9 mouse cellular contexts compared by ENCODE assay signal in genomic region chr5:146385989-146386388, GRCm38 (mm10). TPM values are rescaled to one million over a fixed set of nuclear protein-coding genes. Genes with fewer than 3 reads are reported as not detected.
DNase-seq lines count a peak whose midpoint lies in the region; ATAC-seq and TF ChIP-seq lines count a peak whose summit lies in the region.
"Had no signal": no experiment of that assay in that cellular context is flagged by ENCODE, and none has a peak within 500 bp of the region (broad histone marks: within the 10 kb centered on the region; RNA-seq: fewer than 3 reads in every experiment).

No protein-coding gene starts in this region.

- ATAC-seq in lung, embryonic 15.5 days (ENCODE audit: borderline replicate concordance, extremely low read depth, low FRiP score, low TSS enrichment): no peak
- ATAC-seq in limb, embryonic 11.5 days (ENCODE audit: insufficient number of reproducible peaks, low FRiP score, low TSS enrichment, low read depth): no peak
- ATAC-seq in stomach, embryonic 16.5 days (ENCODE audit: insufficient read depth, low FRiP score): no peak

- no peak for TF ChIP-seq CTCF in embryonic fibroblast, embryonic 13.5 days (IDR thresholded peaks at IDR 0.05; ENCODE audit: borderline replicate concordance, insufficient read depth, low read length)

- DNase-seq in lung, postnatal 25 days (ENCODE audit: low spot score): no peak
- peak; percentile 23 for DNase-seq in limb, embryonic 11.5 days (ENCODE audit: low spot score)
- no peak for DNase-seq in thymus, postnatal 36 days
- no peak for DNase-seq in cerebellum, postnatal 10 days
- DNase-seq: kidney, postnatal 14 days had no signal

- 19% methylated on average over 13 of the region's 13 CpGs for WGBS in lung, embryonic 15.5 days
- 17% methylated on average over 13 of the region's 13 CpGs for WGBS in limb, embryonic 11.5 days
- 21% methylated on average over 13 of the region's 13 CpGs for WGBS in stomach, embryonic 16.5 days

- H3K36me3 ChIP-seq in lung, embryonic 15.5 days: no peaks in the 10 kb centered on the region
- H3K36me3 ChIP-seq in limb, embryonic 11.5 days (ENCODE audit: control insufficient read depth, insufficient read depth, low read length): no peaks in the 10 kb centered on the region
- no peaks in the 10 kb centered on the region for H3K36me3 ChIP-seq in stomach, embryonic 16.5 days (ENCODE audit: control insufficient read depth, insufficient read depth, low read length)

- H3K9ac ChIP-seq in lung, embryonic 15.5 days: no peak overlapping the region
- H3K9ac ChIP-seq in limb, embryonic 11.5 days (ENCODE audit: low read length): no peak overlapping the region
- H3K9ac ChIP-seq in stomach, embryonic 16.5 days (ENCODE audit: low read length): no peak overlapping the region

- H3K4me2 ChIP-seq in lung, embryonic 15.5 days: peak overlapping the region; percentile 93
- H3K4me2 ChIP-seq in limb, embryonic 11.5 days (ENCODE audit: low read depth, severe bottlenecking): peak overlapping the region; percentile 77; the same call in 1 of the 2 replicates
- H3K4me2 ChIP-seq in stomach, embryonic 16.5 days (ENCODE audit: low read depth, low read length): peak overlapping the region; percentile 69

- H3K27ac ChIP-seq in lung, embryonic 15.5 days: no peak overlapping the region
- no peak overlapping the region for H3K27ac ChIP-seq in embryonic fibroblast, embryonic 13.5 days (ENCODE audit: insufficient read depth, low read length)
- no peak overlapping the region for H3K27ac ChIP-seq in limb, embryonic 11.5 days (replicated peaks; ENCODE audit: low read depth, low read length)
- H3K27ac ChIP-seq in stomach, embryonic 16.5 days (ENCODE audit: low read length): no peak overlapping the region
- H3K27ac ChIP-seq: macrophage had no signal

- peak overlapping the region; percentile 64; the same call in 1 of the 2 replicates for H3K4me3 ChIP-seq in lung, embryonic 15.5 days
- H3K4me3 ChIP-seq in embryonic fibroblast, embryonic 13.5 days (ENCODE audit: insufficient read depth, low read length): peak overlapping the region; percentile 90
- peak overlapping the region; percentile 74 for H3K4me3 ChIP-seq in limb, embryonic 11.5 days (ENCODE audit: low read depth, low read length)
- H3K4me3 ChIP-seq in stomach, embryonic 16.5 days (replicated peaks; ENCODE audit: low read length): peak overlapping the region; percentile 61

- no peak for TF ChIP-seq POLR2A in embryonic fibroblast, embryonic 13.5 days (IDR thresholded peaks at IDR 0.05; ENCODE audit: low read depth, low read length)

- H3K27me3 ChIP-seq in lung, embryonic 15.5 days: peaks cover 19% of the 10 kb centered on the region
- H3K27me3 ChIP-seq in limb, embryonic 11.5 days (ENCODE audit: control insufficient read depth, insufficient read depth, low read length): no peaks in the 10 kb centered on the region
- 0 out of 2 replicates have a peak, but pooled peaks cover 4% of the 10 kb centered on the region for H3K27me3 ChIP-seq in stomach, embryonic 16.5 days (ENCODE audit: control insufficient read depth, insufficient read depth, low read length)

- no peaks in the 10 kb centered on the region for H3K9me3 ChIP-seq in lung, embryonic 15.5 days
- no peaks in the 10 kb centered on the region; the same call in 1 of the 2 replicates for H3K9me3 ChIP-seq in limb, embryonic 11.5 days (ENCODE audit: control insufficient read depth, low read length)
- peaks cover 5% of the 10 kb centered on the region; the same call in 1 of the 2 replicates for H3K9me3 ChIP-seq in stomach, embryonic 16.5 days (replicated peaks; ENCODE audit: control insufficient read depth, low read length)

- peaks cover 8% of the 10 kb centered on the region for H3K4me1 ChIP-seq in lung, embryonic 15.5 days
- peaks cover 2% of the 10 kb centered on the region; the same call in 1 of the 2 replicates for H3K4me1 ChIP-seq in embryonic fibroblast, embryonic 13.5 days (ENCODE audit: control insufficient read depth, insufficient read depth, low read length)
- H3K4me1 ChIP-seq in limb, embryonic 11.5 days (ENCODE audit: control insufficient read depth, insufficient read depth, low read length): peaks cover 2% of the 10 kb centered on the region; the same call in 1 of the 2 replicates
- no peaks in the 10 kb centered on the region for H3K4me1 ChIP-seq in stomach, embryonic 16.5 days (ENCODE audit: control insufficient read depth, insufficient read depth, low read length)

RNA-seq across cellular contexts. Expression of gene Wasf3, which starts 1.2 kb away (rescaled TPM):
- 0.81 and 1.1 TPM in 2 replicates for polyA plus RNA-seq in lung, embryonic 15.5 days (2015; fragmentation: Nextera tagmentation; extraction: Ambion mirVana)
- polyA plus RNA-seq in embryonic fibroblast, embryonic 13.5 days (2011; ENCODE audit: insufficient read length, low read depth, missing spikeins): 9.1 and 10.6 TPM in 2 replicates
- polyA plus RNA-seq in limb, embryonic 11.5 days (2014; fragmentation: Nextera tagmentation; extraction: Ambion mirVana): 2.7 and 2.9 TPM in 2 replicates
- polyA plus RNA-seq in stomach, embryonic 16.5 days (2015; fragmentation: Nextera tagmentation; extraction: Ambion mirVana): 1.8 and 1.9 TPM in 2 replicates
- polyA plus RNA-seq: macrophage had no signal
